Mouse (Mus musculus): ENCODE results near the gene Clpx.
"Not testable (repeated sequence)": the region's sequence is repeated elsewhere in the genome, so short reads cannot be mapped to it uniquely, and the experiment has no call there.

The Clpx gene

DNA sequence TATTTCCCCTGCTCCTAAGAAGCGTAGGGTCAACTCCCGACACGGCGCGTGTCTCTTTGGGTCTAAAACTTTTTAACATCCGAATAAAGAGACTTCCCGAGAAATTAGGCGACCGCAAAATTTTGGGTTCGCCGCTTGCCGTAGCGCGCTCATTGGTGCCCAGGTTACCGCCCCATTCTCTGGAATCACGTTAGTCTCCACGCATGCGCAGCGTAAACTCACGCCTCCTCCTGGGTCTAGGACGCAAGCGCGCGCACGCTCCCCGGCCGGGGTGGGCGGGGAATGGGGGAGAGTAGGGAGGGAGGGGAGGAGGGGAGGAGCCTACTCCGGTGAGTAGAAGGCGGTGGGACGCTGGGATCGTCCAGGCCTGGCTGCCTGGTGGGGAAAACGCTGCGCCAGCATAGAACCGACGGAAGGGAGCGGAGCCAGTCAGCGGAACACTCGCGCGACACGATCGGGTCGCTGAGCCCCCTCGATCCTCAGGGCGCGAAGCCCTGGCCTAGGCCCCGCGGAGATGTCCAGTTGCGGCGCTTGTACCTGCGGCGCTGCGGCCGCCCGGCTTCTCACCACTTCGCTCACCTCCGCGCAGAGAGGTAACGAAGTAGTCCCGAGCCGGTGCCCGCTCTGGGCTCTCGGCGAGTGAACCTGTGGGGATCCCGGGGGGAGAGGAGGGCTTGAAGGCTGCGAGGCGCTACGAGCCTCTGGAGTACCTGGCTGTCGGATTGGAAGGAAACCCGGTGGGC is at the start of gene Clpx:
Gene Clpx (plus strand): TSS at position 288 of the 743 bp plus-strand sequence.
- peak; percentile 98 for DNase-seq

DNA sequence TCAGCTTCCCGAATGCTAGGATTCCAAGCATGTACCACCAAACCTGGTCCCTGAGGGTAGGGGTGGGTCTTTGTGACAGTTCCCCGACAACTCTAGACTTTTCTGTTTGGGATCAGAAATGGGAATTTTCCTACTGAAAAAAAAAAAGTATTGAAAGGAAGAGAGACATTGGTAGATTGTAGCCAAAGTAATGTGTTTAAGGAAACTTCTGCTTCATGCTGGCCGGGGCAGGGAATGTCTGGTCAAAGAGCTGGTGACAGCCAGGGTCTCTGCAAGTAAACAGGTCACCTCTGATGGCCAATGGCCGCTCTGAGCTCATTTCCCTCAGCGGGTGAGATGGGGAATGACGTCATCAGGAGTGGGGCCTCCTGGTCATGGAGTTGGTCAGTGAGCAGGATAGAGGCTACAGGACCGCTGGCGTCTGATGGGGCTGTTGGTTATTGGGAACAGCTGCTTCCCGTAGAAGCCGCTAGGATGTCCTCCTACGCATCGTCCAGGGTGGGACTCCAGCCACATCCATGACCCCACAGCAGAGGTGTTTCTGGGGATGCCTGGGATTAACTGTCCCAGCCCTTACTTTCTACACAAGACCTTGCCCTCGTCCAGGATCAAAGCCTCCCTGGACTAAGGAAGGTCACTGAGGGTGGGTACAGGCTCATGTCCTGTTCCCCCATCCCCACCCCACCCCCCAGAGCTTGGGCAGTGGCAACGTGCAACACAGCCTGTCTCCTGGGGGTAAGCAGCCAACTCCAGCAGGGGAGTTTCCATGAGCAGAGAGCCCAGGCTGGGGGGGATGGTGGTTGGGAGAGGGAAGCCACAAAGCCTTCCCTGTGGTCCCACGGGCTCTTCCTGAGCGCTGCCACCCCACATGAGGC is 46.3 kb upstream of the Clpx start:
- DNase-seq = peak; percentile 20

DNA sequence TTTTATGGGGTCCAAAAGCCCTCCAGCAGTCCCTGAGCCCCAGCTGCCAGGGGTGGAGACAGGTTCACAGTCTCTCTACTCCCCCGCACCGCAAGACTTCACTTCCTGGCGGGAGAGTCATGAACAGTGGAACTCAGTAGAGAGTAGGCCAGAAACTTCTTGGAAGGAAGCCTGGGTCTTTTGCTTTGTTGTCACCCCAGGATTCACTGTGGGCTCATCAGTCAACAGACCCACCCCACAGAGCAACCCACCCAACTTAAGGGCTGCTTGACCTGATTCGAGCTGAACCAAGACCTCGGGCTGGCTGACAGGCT is 45.7 kb upstream of the Clpx start:
- DNase-seq = peak; percentile 29

DNA sequence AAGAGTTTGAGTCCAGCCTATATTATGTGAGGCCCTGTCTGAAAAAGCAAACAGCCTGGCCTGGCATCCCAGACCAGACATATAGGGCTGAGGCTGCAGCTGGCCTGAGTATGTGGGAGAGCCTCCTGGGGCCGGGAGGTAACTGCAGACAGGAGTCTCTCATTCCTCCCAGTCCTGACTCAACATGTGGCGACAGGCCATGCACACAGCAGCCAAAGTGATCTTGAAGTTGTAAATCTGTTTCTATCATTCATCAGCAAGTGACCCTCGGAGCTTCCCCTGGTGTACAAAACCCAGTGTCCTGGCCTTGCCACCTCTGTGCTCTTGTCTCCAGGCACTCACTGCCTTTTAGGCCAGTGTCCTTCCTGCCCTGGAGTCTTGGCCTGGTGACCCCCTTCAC is 42.0 kb upstream of the Clpx start:
- no peak for DNase-seq

DNA sequence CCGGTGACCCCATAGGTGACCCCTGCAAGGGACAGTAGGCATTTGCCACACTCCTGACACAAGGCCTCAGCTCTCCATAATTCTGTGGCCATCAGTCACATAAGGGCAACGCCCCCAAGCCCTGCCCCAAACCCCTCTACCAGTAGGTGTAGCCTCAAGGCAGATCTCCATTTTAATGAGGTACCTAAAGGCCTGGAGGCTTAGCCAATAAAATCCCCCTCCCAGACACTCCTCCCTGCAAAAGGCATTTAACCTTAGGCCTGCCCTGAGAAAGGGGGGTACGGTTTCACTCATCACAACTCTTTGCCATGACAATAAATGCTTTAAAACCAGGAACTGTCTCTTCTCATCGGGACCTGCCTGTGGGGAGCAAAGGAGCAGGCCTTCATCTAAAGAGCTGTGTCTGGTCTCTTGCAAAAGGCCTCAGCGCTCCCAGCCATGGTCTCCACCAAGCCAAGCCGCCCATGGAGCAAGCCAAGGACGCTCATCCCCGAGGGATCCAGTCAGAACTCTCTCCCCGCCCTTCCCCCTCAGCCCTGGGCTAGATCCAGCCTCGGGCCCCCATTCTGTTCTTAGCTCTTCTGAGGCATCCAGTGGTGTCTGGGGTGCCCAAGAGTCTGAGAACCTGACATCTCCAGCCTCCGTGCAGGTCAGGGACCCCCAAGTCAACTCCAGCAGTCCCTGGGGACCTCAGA is 38.0 kb upstream of the Clpx start:
- DNase-seq = no peak

DNA sequence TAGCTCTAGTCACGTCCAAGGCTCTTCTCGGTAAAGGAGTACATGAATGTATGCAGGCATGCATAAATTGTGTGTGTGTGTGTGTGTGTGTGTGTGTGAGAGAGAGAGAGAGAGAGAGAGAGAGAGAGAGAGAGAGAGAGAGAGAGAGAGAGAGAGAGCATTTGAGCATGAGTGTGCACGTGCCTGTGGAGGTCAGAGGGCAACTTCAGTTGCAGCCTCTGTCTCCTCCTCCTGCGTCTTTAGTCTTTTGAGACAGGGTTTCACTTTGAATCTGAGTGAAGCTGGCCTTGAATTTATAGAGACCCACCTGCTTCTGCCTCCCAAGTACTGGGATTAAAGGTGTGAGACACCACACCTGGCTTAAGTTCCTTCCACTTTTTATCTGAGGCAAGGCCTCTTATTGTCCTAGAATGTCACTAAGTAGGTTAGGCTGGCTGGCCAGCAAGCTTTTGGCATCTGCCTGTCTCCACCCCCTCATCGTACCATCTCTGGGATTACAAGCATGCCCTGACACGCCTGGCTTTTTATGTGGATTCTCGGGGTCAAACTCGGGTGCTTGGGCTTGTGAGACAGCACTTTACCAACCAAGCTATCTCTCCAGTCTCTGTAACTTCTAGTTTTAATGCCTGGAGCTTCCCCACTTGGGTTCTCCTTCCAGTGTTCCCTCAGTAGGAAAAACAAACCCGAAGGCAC is 36.7 kb upstream of the Clpx start:
- no peak for DNase-seq

DNA sequence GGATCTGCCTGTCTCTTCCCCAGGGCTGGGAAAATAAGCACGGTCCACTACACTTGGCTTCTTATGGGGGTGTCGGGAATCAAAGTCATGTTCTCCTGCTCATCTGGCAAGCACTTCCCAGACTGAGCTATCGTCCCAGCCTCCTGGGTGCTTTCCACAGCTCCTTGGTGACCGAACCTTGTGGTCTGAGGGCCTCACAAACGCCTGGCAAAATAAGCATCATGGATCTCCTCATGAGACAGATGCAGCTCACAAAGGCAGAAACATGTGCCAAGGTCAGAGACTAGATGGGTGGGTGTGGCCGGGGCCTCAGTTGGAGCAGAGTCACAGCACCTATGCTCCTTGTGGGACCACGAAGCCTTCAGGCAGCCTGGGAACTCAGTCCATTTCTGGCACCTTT is 34.7 kb upstream of the Clpx start:
- no peak for DNase-seq

DNA sequence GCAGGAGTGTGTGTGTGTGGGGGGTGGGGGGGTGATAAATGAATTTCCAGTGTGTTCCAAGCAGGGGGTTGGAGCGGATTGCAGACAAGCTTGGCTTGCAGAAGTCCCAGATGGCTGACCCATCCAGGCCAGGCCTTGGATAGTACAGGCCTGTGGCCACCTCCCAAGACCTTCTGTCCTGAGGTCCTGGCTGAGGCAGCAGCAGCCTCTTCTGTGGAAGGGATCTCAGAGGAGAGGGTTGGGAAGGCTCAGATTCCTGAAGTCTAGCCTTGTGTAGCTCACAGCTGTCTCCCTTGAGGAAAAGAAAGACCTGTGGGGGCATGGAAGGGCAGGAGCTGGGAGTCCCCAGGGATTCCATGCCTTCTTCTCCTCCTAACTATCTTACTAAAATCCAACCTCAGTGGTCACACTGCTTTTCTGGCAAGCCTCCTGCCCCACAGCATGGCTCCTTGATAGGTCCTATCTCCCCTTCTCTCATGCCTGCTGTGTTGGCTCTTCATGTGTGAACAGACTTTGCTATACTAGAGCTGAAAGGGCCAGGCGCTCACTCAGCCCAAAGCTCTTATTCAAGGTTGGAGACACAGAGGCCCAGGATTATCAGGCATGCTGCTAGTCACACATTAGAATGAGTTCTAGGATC is 32.3 kb upstream of the Clpx start:
- DNase-seq = peak; percentile 19

DNA sequence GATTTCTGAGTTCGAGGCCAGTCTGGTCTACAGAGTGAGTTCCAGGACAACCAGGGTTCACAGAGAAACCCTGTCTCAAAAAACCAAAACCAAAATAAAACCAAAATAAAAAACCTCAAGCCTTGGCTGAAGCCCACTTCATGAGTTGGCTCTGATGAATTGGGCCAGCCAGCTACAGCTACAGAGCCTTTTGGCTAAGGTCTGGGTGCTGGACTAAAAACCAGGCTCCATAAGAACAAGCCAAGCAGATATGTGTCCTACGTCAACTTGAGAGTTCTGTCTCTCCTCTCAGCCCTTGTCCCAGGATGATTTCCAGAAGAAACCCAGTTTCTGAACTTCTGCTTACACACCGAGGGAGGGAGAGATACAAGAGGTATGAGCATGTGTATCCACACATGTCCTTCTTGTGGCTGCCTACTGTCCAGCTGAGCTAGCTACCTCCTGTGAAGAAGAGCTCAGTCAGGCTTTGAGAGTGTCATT is 31.4 kb upstream of the Clpx start:
- no peak for DNase-seq

DNA sequence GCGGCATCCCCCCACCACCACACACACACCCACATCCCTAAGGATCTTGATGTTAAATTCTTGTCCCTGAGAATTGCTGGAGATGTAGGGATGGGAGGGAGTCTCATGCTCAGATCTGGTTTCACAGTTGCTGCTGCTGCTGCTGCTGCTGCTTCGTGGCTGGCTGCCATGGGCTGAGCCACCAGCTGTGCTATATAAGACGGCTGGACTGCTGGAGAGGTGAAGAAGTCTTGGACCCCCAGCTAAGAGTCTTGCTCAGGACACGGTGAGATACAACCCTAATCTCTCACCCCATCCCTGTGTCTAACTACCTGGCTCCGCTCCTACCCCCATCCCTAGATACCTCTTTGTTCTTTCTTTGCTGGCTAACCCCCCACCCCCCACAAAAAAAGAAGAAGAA is 29.1 kb upstream of the Clpx start, which contains the start of gene Cilp:
Gene Cilp (plus strand): TSS at position 222 of the 400 bp plus-strand sequence.
- no peak for DNase-seq

DNA sequence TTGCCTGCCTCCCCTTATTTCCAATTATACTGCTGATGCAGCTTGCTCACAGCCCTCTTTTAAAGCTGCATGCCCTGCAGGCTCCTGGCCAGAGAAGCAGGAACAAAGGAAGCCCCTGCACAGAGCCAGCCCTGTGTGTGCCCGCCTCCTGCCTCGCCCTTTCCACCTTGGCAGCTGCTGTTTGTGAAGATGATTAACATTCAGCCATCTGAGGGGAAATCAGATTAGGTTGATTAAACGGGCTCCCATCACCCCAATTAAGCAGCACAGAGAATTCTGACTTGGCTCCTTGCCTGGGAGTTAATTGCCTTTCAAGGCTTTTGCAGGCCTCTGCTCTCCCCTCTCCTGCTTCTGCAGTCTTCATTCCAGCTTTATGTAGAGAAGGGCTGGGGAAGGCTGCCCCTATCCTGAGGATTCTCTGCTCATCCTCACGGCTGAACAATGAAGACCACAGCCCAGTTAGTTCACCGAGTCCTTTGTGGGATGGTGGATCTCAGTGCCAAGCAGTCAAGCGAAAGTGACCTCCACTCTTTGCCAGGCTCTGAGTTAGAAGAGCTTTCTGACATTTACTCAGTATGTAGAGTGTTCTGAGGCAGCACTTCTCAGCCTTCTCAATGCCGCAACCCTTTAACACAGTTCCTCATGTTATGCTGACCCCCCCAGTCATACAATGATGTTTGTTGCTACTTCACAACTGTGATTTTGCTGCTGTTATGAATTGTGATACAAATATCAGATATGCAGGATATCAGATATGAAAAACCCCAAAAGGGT is 26.1 kb upstream of the Clpx start:
- DNase-seq = no peak

DNA sequence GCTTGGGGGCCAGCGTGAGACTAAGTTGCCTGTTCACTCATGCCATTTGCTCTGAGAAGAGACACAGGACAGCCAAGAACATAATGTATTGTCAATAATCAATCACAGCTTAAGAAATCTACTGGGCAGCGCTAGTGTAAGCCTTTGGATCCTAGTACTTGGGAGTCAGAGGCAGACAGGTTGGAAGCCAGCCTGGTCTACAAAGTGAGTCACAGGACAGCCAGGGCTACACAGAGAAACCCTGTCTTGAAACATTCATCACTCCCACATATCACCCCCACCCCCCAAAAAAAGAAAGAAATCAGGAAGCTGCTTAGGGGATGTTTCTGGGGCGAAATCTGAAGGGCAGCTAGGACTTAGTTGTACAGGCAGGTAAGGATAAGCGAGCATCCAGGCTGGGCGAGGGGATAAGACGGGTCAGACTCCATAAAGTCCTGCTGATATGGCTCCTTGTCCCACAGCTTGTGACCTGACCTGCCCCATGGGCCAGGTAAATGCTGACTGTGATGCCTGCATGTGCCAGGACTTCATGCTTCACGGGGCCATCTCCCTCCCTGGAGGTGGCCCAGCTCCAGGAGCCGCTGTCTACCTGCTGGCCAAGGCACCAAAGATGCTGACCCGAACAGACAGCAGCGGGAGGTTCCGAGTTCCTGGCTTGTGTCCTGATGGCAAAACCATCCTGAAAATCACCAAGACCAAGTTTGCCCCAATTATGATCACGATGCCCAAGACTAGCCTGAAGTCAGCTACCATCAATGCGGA is 20.8 kb upstream of the Clpx start:
- DNase-seq = no peak

DNA sequence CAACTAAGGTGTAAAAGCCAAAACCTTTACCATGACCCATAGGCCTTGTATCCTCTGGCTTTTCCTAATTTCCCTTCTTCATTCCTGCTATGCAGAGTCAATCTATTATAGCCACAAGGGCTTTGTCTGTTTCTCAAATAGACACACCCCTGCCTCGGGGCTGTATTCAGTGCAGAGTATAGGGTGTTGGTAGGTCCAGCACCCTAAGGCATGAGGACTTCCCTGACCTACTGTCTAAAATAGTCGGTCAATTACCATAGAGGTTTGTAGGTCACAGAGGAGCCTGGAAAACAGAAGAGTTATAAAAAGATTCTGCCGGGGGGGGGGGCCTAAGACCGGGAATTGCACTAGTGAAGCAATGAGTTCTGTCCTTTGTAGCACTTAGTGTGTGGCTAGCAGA is 20.2 kb upstream of the Clpx start:
- DNase-seq = no peak

DNA sequence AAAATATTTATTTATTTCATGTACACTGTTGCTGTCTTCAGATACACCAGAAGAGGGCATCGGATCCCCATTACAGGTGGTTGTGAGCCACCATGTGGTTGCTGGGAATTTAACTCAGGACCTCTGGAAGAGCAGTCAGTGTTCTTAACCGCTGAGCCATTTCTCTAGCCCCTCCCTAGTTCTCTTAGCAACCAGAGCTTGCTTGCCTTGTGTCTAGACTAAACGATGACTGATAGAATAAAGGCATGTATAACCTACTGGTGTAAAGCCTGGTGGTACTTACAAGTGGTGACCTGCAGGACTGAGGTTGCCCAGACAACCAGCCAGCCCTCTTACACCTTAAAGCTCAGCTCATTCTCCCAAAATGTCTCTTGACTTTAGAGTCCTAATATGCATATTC is 19.2 kb upstream of the Clpx start:
- DNase-seq = not testable (repeated sequence)

DNA sequence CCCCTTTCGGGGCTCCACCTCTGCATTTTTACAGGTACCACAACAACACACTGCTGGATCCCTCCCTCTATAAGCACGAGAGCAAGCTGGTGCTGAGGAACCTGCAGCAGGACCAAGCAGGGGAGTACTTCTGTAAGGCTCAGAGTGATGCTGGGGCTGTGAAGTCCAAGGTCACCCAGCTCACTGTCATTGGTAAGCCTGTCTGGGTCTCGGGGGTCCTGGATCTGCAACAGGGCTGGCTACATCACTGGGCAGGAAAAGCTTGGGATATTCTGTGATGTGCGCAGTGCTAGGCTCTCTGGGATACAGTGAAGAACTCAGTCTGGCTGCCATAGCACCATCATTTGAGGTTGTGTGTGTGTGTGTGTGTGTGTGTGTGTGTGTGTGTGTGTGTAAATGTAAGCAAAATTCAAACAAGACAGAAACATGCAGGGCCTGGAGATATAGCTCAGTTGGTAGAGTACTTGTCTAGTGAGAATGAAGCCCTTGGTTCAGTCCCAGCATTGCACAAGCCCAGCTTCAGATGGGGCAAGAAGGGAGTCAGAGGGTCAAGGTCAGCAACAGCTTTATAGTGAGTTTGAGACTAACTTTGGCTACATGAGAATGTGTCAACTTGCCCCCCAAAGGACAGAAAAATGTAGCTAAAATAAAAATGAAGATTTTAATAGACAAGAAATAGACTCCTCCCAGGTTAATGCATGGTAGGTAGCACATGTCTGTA is 18.1 kb upstream of the Clpx start:
- DNase-seq = no peak

DNA sequence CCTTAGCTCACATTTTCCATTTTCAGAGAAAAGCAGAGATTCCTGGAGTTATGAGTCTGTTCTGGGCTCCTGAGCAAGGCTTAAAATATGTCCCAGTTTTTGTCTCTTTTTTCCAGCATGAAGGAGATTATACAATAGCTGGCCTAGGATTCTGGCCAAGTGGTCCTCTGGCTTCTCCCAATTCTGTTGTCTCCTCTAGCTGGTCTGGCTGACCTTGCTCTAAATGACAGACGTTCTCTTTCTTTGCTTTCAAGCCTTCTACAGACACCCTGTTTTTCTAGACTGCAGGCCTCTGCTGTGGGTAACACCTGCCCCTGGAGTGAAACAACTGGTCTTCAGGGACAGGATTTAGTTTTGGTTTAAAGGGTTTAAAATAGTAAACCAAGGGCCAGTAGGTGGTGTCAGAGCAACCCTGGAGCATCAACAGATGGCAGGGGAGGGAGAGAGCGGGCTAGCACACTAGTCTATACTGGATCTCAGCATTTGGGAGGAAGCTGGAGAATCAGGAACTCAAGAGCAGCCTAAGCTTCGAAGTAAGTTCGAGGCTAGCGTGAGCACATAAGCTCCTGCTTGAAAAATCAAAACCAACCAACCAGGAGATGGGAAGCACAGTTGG is 12.4 kb upstream of the Clpx start:
- DNase-seq = peak; percentile 46

DNA sequence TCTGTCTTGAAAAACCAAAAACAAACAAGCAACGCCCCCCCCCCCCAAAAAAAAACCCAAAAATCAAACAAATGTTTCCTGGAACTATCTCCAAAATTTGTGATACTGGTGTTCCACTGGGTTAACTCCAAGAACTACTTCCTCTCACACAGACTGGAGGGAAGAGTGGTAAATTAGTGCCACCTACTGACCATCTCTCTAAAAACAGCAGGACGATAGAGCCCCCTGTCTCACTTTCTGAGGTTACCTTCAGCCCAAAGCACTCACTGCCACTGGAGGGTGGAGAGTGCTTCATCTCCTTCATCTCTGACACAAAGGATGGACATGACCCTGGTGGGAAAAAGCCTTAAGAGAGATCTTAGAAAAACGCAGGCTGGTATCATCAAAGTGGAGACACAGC is 10.8 kb upstream of the Clpx start:
- peak; percentile 68 for DNase-seq

DNA sequence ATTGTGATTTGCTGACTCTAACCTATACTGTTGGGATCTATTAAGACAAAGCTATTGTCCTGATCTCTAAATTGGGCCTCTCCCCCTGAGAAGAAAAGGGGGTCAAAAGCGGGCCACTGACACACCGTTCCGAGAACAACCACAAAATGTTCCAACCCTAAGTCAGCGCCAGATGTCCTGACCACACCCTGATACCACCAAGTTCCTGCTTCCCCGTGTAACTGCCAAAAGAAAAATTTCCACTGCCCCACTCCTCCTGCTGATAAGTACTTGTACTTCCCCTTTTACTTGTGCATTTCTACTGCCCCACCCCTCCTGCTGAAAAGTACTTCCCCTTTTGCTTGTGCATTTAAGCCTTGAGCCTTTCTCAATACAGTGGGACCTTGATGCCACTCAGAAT is 5.8 kb upstream of the Clpx start:
- not testable (repeated sequence) for DNase-seq

DNA sequence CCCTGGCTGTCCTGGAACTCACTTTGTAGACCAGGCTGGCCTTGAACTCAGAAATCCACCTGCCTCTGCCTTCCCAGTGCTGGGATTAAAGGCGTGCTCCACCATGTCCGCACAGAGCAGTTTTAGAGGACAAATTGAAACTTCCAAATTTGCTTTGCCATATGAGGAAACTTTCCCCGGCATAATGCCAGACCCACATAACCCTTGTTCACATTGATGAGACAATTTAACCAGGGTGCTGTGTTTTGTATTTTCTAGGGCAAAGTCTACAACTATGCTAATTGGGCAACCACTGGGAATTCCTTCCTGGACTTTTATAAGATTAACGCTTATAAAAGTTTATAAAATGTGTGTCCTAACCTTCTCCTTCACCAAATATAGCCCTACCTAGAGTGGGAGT is 4.1 kb upstream of the Clpx start:
- DNase-seq = no peak

DNA sequence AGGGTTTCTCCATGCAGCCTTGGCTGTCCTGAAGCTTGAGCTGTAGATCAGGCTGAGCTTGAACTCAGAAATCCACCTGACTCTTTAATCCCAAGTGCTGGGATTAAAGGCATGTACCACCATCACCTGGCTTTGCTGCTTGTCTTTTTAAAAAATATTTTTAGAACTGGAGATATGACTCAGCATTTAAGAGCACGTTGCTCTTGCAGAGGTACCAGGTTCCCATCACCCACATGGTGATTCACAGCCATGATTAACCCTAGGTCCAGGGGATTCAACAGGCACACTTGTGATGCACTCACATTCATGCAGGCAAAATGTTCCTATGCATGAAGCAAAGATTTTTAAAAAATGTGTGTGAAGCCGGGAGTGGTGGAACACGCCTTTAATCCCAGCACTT is 1.6 kb upstream of the Clpx start:
- no peak for DNase-seq

All from lung, postnatal 36 days (tissue).